Mouse (Mus musculus): ENCODE results near the gene Gm39566.

Gene Gm39566

DNA sequence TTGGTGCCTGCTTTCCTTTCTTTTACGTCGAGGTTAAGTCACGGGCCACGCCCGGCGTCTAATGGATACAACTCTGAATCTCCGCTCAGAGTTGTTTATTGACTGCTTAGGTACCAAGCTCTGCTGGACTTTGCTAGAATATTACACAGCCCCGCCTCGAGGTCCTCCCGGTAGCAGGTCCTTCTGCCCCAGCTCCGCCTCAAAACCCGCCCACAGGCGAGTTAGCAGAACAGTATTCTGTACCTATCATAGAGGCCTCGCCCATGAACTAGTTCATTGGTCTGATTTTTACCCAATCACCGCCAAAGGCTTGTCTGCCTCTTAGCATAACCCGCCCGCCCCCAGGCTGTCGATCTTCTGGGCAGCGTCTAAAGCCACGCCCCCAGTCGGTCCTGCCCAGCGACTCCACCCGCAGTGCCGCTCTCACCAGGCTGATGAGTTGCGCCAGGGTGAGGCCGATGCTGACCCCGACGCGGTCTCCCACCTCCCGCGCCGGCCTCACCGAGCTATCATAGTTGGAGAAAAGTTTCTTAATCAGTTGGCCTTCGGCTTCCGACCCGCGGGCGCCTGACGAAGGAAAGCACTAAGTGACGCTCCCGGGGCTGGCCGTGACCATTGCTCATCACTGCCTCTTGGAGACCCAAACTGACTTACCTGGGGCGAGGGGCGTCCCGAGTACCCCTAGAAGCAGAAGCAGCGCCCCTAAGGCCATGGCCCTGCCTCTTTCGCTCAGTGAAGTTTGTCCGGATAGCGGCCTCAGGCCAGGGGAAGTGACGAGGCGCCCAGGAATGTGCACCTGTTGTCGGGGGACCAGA is 19.7 kb downstream of the Gm39566 start, which contains the start of gene Chrnb1:
Gene Chrnb1, minus strand, starts transcription at position 776 of the 815 bp plus-strand sequence.
- DNase-seq = peak; percentile 86

DNA sequence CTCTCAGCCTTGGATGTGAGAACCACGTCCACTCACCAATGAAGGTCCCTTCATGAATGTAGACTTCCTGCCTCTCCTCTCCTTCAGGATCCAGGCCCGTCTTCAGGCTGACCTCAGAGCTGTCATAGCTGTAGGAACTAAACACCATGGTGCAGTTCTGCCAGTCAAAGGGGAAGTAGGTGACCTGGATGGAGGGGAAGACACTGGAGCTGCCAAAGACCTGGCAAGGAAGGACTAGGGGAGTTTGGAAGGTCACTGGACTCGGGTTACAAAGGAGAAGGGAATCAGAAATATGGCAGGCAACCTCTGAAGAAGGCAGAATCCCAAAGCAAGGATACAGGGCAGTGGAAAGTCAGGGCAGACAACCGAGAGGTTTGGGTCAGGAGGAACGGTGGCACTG is 21.7 kb downstream of the Gm39566 start:
- DNase-seq = no peak

DNA sequence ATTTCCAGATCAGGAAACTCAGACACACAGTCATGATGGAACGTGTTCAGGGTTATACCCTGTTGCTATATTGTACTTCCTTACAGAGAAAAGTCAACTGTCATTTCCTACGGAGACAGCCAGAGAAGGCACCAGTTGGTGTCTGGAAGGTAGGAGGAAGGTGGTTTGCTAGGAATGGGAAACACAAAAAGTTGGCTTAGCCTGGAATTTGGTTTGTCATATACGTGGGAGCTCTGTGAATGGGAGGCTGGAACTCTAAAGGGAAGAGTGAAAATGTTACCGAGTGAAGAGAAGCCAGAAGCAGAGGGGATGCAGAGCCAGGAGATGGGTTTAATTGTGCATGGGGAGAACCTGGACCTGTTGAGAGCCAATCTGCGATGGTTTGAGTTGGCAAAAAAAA is 23.7 kb downstream of the Gm39566 start:
- no peak for DNase-seq

DNA sequence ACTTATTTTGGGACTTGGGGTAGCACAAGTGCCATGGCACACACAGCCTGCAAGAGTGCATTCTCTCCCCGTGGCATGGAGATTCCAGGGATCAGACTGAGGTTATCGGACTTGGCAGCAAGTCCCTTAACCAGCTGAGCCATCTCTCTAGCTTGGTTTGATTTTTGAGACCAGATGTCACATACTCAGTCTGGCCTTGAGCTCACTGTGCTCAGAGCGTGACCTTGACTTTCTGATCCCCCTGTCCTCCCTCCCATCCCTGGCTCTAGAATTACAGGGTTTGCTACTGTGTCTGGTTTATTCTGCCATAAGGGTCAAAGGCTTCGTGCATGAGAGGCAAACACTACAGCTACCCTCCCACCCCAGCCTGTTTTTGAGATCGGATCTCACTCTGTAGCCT is 25.7 kb downstream of the Gm39566 start:
- no peak for DNase-seq

DNA sequence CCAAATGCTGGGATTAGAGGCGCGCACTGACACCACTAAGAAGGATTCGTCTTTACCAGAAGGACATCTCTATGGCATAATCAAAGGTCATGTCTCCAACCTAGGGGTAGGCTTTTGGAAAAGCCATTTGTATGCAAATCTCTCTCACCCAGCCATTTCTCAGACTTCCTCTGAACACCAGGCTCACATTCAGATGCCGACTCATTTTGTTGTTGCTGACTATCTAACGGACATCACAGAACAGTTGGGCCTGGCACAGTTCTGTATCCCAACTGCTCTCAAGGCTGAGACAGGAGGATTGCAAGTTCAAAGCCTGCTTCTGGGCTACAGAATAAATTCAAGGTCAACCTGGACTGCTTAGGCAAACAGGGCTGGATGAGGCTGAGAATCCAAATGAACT is 27.8 kb downstream of the Gm39566 start:
- DNase-seq = no peak

DNA sequence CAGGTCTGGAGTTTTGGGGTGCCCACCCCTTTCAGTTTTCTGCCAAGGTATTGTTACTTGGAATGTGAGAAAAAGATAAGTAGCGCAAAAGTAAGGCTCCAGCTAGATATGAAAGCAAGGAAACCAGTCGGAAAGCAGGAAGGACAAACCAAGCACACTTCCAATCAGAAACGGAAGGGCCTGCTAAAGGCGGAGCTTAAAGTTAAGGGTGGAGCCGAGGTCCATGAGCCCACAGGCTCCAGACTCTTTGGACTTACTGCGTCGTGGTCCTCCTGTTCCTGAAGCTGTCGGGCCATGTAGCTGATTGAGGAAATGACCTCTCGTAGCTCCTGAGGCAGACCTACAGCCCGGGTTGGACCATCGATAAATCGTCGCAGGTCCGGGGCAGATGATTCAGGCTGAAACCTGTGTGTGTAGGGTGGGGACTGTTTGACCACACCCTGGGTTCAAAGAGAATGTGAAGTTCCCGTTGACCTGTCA is 30.3 kb downstream of the Gm39566 start:
- no peak for DNase-seq

DNA sequence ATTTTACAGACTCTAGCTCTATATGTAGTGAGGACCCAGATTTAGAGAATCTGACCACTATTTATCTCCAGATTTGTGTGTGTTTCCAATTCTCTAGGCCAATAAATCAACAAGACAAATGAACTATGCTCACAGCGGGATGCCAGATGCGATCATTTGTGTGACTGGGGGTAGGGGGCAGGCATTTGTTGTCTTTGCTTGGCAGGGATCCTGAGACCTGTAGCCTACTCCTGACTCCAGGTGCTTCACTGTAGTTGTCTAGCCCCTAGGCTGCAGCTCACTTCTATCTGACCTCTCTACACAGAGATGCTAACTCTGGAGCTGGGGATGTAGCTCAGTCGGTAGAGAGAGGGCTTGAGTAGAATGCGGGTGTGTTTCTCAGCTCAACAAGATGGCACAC is 33.3 kb downstream of the Gm39566 start:
- DNase-seq = peak; percentile 3

DNA sequence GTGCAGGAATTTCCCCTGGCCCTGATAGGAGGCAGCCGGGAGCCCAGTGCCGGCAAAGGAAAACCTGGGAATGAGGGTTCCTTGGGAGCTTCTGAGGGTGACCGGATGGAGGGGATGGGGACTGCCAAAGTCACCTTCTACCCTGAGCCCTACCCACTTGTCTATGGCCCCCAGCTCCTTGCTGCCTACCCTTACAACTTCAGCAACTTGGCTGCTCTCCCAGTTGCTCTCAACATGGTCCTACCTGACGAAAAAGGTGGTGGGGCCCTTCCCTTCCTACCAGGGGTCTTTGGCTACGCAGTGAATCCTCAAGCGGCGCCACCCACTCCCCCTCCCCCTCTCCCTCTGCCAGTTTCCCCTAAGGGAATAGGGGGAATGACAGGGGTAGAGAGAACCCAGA is 36.1 kb downstream of the Gm39566 start:
- DNase-seq = no peak

DNA sequence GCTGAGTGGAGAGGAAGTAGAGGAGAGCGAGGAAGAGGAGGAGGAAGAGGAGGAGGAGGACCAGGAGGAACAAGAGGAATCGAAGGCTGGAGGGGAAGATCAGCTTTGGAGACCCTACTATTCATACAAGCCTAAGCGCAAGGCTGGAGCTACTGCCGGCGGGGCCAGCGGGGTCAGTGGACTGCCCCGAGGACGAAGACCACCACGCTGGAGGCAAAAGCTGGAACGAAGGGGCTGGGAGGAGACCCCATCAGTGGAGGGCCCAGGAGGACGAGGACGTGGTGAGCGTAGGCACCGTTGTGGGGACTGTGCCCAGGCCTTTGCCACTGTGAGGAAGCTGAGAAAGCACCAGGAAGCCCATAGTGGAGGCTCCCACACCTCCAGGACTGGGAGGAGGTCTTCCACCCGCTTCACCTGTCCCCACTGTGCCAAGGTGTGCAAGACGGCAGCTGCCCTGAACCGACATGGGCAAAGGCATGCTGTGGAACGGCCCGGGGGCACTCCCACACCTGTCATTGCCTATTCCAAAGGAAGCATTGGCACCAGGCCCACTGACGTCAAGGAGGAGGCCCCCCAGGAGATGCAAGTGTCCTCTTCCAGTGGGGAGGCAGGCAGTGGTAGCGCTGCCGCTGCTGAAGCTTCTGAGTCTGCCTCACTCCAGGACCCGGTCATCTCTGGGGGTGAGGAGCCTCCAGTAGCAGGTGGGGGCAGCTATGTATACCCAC is 36.7 kb downstream of the Gm39566 start:
- no peak for DNase-seq

DNA sequence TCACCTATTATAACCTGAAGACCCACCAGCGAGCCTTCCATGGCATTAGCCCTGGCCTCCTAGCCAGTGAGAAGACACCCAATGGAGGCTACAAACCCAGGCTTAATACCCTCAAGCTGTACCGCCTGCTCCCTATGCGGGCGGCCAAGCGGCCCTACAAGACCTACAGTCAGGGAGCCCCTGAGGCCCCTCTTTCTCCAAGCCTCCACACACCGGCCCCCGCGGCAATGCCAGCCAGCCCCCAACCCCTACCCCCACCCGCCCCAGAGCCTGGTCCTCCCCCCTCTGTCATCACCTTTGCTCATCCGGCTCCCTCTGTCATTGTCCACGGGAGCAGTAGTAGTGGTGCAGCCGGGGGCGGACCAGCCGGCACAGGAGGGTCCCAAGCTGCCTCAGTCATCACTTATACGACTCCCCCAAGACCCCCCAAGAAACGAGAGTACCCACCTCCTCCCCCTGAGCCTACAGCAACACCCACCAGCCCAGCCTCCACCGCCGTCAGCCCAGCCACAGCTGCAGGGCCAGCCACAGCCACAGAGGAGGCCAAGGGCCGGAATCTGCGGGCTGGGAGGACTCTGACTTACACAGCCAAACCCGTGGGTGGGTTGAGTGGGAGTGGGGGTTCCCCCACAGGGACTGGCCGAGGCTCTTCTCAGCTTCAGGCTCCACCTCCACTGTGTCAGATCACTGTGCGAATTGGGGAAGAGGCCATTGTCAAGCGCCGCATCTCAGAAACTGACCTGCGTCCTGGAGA is 37.4 kb downstream of the Gm39566 start:
- DNase-seq = no peak

DNA sequence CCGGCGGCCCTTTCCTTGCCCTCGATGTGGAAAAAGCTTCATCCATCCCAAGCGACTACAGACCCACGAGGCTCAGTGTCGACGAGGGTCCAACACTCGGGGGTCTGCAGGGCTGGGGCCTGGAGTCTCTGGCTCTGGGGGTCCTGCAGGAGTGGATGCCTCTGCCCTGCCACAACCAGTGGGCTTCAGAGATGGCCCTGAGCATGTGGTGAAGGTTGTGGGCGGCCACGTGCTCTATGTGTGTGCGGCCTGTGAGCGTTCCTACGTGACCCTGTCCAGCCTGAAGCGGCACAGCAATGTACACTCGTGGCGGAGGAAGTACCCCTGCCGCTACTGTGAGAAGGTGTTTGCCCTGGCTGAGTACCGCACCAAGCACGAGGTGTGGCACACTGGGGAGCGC is 38.6 kb downstream of the Gm39566 start:
- no peak for DNase-seq

DNA sequence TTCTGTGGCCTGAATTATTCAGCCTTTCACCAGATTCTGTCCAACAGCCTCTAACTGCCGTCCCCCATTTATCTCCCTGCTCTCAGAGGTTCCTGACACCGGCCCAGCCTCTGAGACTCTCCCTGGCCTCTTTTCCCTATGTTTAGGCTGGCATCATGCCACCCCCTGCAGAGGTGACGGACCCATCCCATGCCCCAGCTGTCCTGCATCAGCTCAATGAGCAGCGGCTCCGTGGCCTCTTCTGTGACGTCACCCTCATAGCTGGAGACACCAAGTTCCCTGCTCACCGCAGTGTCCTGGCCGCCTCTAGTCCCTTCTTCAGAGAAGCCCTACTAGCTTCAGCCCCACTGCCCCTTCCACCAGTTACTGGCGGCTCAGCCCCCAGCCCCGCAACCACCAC is 39.4 kb downstream of the Gm39566 start:
- DNase-seq = no peak

DNA sequence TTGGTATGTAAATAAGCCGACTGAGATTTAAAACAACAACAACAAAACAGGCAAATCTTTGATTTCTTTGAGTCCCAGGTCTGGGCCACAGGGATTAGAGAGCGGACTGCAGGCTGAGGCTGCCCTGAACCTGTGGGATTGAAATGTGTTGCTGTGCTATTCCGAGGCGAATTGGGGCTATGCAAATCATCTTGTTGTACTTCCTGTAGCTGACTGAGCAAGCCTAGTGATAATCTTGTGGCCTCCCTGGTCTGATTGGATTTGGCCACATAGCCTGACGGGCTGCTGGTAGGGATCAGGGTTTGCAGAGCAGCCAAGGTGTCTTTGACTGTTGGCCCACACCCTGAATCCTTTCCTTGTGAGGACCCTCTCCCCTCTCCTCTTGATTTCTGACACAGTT is 40.1 kb downstream of the Gm39566 start:
- DNase-seq = no peak

DNA sequence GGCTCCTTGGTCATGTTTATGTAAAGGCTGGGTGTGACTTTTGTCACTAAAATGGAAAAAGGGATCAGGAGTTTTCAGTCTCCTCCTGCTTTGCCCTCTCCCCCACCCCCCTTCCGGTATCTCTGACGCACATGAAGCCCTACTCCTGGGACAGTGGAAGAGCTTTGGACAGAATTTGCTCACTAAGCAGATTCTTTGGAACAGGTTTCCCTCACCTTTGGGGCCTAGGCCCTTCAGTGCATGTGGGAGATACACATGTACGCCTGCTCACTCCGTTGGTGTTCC is 47.5 kb downstream of the Gm39566 start:
- no peak for DNase-seq

DNA sequence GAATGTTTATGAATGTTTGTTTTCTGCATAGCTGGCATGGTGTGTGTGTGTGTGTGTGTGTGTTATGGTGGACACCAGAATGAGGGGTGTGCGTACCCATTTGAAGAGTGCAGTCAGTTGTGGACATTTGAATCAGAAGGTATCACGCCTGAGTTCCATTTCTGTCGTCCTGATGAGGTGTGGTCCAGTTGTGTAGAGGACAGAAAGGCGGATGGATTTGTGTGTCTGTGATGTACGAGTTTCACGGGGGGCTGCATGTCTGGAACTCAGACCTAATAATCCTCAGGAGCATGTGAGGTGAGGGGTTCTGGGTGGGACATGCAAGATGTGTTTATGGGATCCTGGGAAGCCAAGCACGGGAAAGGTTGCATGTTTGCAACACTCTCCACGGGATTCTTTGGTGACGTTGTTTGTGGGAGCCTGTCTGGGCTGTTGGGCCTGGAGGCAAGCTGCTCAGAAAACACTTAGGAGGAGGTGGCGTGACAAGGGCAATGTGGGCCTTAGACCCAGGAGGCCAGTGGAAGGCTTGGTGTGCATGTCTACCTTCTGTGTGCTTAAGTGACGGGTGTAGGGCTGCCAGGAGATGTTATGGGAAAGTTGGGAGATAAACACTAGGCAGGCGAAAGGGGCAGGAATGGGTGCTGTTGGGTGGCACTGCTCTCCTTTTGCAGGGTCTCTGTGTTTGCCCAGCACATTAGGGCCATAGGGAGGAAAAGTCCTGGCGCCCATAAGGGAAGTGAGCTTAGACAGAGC is 48.0 kb downstream of the Gm39566 start:
- no peak for DNase-seq

DNA sequence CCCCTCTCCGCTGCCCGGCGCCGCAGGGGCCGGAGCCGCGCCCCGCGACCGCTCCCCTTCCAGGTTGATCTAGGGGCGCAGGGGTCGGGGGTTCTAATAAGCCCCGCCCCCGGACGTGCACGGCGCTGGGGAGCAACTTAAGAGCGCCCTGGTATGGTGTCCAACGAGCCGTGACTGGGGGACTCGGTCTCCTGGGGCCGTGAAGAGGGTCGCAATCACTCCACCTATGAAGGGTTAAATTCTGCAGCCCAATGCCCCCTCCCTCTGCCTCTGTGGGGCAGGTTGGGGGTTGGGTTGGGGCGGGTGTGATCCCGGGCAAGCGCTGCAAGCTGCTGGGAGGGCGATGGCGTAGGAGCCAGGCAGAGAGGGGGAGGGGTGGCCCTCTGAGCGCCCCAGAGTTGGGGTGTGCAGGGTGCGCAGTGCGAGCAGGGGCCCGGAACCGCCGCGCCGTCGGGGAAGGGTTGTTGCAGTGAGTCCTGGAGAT is 48.9 kb downstream of the Gm39566 start:
- peak; percentile 72 for DNase-seq

DNA sequence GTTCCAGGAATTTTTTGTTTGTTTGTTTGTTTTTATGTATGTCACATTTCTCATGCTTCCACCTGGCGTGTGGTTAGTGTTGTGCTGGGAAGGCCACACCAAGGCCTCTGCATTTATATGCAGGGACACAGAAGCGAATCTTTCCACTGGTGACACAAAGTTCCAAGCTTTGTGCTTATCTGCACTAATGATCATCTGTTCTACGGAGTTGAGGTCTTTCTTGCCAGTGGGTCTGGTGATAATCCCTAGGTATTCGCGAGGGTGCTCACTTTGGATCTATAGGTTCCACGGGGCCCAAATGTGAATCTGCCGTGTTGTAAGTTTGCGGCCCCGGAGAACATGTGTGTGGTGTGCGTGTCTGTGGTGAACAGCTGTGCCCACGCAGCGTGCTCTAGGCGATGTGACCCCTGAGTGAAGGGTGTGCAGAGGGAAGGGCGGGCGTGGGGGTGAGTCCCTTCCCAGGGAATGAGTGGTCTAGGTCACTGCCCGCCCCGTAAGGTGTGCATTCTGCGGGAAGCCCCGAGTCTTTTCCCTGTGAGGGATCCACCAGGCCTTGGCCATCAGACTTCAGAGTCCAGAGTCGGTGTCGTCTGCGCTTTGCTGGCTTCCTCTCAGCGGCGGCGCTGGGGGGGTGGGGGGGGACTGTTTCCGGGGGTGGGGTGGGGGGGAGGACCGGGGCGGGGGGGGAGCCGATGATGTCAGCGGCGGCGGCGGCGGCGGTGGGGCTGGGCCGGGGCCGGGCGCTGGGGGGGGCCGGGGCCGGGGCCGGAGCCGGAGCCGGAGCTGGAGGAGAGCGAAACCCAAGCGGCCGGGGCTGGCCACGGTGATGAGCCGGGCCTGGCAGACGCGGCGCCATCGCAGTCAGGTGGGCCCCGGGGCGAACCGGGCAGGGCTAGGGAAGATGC is 49.6 kb downstream of the Gm39566 start, which contains the start of gene Zbtb4:
Gene Zbtb4, plus strand, starts transcription at position 692 of the 905 bp plus-strand sequence.
- DNase-seq = no peak

DNA sequence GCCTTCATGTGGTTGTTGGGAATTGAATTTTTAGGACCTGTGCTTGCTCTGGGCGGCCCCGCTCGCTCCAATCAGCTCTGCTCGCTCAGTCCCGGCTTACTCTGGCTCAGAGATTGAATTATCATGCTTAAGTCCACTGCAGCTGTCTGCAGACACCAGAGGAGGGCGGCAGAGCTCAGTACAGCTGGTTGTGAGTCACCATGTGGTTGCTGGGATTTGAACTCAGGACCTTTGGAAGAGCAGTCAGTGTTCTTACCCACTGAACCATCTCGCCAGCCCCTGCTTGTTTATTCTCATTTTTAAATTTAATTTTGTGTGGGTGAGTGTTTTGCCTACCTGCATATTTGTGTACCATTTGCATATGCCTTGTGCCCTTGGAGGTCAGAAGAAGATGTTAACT is 51.5 kb downstream of the Gm39566 start:
- no peak for DNase-seq

DNA sequence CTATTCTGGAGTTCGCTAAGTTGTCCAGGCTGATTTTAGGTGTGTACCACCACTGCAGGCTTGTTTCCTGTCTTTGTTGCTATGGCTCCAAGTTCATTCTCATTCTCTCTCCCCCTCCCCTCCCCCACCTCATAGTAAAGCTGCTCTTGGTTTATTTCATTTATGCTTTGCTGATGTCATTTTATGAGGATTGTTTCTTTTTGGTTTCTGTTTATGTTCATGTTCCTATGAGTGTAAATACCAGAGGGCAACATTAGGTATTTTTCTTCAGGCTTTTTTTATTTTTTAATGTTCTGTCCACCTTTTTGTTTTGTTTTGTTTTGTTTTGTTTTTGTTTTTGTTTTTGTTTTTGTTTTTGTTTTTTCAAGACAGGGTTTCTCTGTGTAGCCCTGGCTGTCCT is 53.2 kb downstream of the Gm39566 start, which contains the start of gene Slc35g3:
Gene Slc35g3, minus strand, starts transcription at position 101 of the 400 bp plus-strand sequence.
- DNase-seq = no peak
